Mouse (Mus musculus): ENCODE measurements around the gene Fbxo6.

- no peak for TF ChIP-seq CTCF (IDR thresholded peaks at IDR 0.05; ENCODE audit: low read depth)
- no peak for TF ChIP-seq EP300 (IDR thresholded peaks at IDR 0.05; ENCODE audit: low read depth)
Measured at GRCm38 (mm10) chr4:148112519-148112918, 39.4 kb downstream of the Fbxo6 start.
